Mouse (Mus musculus): Measurements from ENCODE around the gene Car4.

The Car4 gene

GRCm38 (mm10) chr11:84957591-84958270, at the start of gene Car4:
TSS of gene Car4 (plus strand) at chr11:84957786.
- in situ Hi-C loops (cut with MseI, MboI), result no loop called here

GRCm38 (mm10) chr11:84908480-84908879, 49.1 kb upstream of the Car4 start:
- in situ Hi-C loops (cut with MseI, MboI), result no loop called here

- in situ Hi-C loops (cut with MseI, MboI), result no loop called here
Observed at GRCm38 (mm10) chr11:84910411-84910810, 47.2 kb upstream of the Car4 start.

GRCm38 (mm10) chr11:84914673-84915072, 42.9 kb upstream of the Car4 start:
- in situ Hi-C loops (cut with MseI, MboI), result loop anchor here (5.0 kb wide), 1 partner anchor 63 kb away; no protein-coding TSS in a partner anchor

- in situ Hi-C loops (cut with MseI, MboI), result loop anchor here (5.0 kb wide), 1 partner anchor 61 kb away; no protein-coding TSS in a partner anchor
Observed at GRCm38 (mm10) chr11:84916053-84916702, 41.4 kb upstream of the Car4 start, which contains the start of gene Znhit3. TSS of gene Znhit3 (minus strand) at chr11:84916366.

DNA sequence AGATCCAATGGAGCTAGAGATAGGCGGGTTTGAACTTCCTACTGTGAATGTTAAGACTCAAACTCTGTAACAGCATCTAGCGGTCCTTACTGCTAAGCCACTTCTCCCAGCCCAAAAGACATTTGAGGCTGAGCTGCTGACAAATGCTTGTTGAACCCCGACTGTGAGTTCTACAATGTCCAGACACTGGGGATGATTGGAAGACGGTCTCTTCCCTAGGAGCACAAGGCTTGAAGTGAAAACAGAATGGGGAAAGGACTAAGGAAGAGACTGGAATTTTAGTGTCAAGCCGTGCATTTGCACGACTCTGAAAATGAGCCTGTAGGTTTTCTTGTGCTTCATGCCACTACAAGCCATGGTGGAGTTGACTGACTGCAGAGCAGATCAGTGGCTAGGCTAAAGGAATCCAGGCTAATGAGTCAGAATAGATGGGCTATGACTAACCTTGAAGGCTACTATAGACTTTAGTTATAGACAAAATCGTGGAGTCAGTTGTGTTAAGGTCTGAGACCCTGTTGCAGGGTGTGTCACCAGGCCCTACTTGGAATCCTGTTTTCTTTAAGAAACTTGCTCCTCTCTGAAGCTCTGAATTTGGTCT, 40.8 kb upstream of the Car4 start:
- in situ Hi-C loops (cut with MseI, MboI), result loop anchor here (5.0 kb wide), 1 partner anchor 60 kb away; no protein-coding TSS in a partner anchor

GRCm38 (mm10) chr11:84918425-84918824, 39.2 kb upstream of the Car4 start:
- in situ Hi-C loops (cut with MseI, MboI), result loop anchor here (5.0 kb wide), 1 partner anchor 59 kb away; no protein-coding TSS in a partner anchor

- in situ Hi-C loops (cut with MseI, MboI), result loop anchor here (5.0 kb wide), 1 partner anchor 58 kb away; no protein-coding TSS in a partner anchor
Observed at GRCm38 (mm10) chr11:84919276-84919675, 38.3 kb upstream of the Car4 start.

- in situ Hi-C loops (cut with MseI, MboI), result loop anchor here (5.0 kb wide), 1 partner anchor 57 kb away; no protein-coding TSS in a partner anchor
Observed at GRCm38 (mm10) chr11:84919951-84920350, 37.6 kb upstream of the Car4 start.

- in situ Hi-C loops (cut with MseI, MboI), result no loop called here
Observed at GRCm38 (mm10) chr11:84920981-84921380, 36.6 kb upstream of the Car4 start.

DNA sequence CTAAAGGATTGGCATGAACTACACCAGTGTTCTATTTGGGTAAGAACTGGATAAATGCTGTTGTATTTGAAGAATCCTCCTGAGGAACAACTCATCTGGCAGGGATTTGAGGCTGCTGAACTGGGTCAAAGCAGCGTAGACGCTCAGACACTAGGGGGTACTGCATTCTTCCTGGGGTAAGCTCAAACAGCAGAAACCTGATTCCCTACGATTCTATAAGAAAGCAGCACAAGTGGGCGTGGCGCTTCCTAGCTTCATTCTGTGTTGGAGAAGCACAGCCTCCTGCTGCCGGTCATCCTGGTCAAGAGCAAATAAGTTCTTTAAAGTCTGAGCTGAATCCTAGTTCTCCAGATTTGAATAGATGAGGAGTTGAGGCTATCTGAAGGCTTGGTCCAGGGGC, 25.3 kb upstream of the Car4 start:
- in situ Hi-C loops (cut with MseI, MboI), result no loop called here

DNA sequence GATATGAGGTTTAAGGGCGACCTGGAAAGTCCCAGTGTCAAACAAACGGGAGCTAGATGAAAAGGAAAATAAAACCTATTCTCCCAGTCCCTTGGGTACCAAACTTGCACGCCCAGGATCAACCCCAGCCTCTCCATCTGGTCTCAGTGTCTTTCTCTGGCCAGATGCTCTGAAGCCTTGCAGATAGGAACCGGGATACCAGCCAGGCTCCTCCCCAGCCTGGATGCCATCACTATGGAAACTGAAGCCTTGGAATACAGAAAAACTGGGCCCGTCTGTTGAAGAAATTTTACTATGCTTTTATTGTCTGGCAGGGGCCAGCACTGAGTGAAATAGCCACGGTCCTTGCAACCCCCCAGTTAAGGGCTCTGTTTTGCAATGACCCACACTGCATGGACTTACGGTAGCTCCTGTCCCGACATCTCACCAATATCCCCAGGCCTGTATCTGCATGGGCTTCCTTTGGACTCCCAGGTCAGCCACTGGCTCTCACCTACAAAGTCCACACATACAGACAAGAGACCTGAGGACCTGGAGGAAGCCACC, 18.0 kb upstream of the Car4 start:
- in situ Hi-C loops (cut with MseI, MboI), result no loop called here

GRCm38 (mm10) chr11:84940140-84940539, 17.4 kb upstream of the Car4 start:
- in situ Hi-C loops (cut with MseI, MboI), result no loop called here

DNA sequence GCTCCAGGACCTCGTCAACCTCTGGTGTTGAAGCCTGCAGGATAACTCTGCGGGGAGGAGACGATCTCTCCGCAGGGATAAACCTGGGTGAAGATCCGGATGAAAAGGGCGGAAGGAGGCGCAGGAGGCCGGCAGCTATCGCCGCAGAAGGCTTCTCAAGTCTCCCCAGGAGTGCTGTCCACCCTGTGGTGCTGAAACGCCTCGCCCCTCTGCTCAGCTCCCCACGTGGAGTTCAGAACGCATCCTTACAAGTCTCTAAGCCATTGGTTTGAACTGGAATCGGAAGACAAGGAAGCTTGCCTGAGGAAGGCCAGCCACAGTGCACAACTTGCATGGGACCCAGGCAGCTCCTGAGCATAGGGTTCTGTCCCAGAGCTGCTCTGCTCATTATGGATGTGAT, 13.6 kb upstream of the Car4 start:
- in situ Hi-C loops (cut with MseI, MboI), result no loop called here

DNA sequence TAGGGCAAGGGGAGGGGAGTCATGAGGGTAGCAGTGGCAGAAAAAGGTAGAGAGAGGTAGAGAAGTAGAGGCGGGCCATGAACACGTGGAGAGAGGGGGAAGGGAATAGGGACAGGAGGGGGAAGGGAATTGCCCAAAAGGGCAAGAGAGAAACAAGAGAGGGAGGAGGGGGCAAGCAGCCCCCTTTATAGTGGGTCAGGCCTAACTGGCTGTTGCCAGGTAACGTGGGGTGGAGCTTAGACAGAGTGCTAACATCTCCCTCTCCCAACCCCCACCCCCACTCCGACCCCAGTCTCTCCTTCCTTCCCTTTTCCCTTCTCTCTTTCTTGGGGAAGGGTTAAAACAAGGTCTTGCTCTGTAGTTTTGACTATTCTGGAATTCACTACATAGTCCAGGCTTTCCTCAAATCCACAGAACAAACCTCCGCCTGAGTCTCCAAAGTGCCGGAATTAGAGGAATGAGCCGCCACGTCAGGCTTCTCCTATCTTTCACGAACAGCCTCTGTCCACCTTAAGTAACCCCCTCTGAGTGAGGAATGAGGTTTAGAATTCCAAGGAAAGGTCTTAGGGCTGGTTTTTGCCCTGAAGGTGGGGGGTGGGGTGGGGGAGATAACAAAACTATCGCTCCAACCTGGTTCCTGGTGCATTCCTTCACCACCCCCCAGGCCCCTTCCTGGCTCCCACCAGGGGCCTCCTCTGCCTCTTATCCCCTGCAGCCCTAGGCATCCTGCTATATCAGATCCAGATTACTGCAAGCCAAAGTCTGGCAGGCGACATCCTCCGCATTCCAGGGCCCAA, 12.7 kb upstream of the Car4 start:
- in situ Hi-C loops (cut with MseI, MboI), result no loop called here

GRCm38 (mm10) chr11:84945841-84946240, 11.7 kb upstream of the Car4 start:
- in situ Hi-C loops (cut with MseI, MboI), result no loop called here

DNA sequence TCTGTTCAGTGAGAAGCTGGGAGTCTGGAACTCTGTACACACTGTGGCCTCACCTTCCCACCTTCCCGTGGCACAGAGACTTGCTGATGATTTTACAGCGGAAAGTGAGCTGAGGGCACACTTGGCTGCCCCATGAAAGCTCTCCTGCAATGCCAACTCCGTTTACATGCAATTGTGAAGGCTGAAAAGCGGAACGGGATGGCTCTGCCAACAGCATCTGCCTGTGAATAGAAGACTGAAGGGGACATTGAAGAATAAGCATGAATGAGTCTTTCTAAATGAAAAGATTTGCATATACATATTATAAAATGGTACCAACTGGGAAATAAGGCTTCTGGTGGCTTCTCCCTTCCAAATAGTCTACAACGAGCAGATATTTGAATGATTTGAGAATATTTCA, 10.4 kb upstream of the Car4 start:
- in situ Hi-C loops (cut with MseI, MboI), result no loop called here

- in situ Hi-C loops (cut with MseI, MboI), result no loop called here
Observed at GRCm38 (mm10) chr11:84948114-84948513, 9.5 kb upstream of the Car4 start.

DNA sequence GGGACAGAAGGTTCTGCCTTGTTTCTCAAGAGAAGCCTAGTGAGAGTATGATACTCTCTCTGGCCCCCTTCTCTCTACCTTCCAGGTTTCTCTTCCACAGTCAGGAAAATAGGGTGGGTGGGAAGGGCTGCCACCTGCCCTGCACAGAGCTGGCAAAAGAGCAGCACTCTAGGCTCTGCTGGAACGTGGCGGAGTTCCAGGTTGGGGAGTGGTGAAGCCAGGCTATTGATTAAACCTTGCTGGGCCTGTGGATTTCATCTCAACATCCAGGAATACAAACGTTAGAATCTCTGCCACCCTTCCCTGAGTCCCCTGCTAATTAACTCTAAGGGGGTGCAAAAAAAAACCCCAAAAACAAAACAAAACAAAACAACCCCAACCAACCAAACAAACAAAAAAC, 9.1 kb upstream of the Car4 start:
- in situ Hi-C loops (cut with MseI, MboI), result no loop called here

GRCm38 (mm10) chr11:84952611-84953010, 5.0 kb upstream of the Car4 start:
- in situ Hi-C loops (cut with MseI, MboI), result no loop called here

DNA sequence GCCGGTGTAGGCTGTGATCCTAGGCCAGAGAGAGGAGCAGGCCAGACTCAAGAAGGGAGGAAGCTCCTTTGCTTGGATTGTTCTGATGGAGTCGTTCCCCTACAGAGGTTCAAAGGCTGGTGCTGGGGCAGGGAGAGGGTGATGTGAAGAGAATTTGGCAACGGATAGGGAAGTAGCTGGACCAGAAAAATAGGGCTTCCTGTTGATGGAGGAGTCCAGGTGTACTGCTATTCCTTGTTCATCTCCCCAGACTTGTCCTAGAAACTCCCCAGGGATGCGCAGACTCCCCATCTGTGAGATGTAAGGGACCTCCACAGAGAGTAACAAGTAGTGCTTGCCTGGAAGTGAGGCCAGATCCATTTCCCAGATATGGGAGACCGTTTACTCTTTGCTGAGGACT, 1.2 kb upstream of the Car4 start:
- in situ Hi-C loops (cut with MseI, MboI), result no loop called here

Data from mouse trophoblast stem cell (cell line).